Mouse (Mus musculus) c-Kit-positive CD71-positive TER-119-positive erythroid progenitor cells, embryonic 14.5 days (primary cell): ENCODE results near the gene Zdhhc5.

Source experiments
- DNase-seq: peaks from one replicate; pipeline ENCODE4 v3.0.0-alpha.2; 2013; ENCODE audit warnings: low spot score

The Zdhhc5 gene

GRCm38 (mm10) chr2:84714811-84715561 lies at the start of gene Zdhhc5:
Gene Zdhhc5 (minus strand): TSS chr2:84715180.
- peak; percentile 97 for DNase-seq

DNA sequence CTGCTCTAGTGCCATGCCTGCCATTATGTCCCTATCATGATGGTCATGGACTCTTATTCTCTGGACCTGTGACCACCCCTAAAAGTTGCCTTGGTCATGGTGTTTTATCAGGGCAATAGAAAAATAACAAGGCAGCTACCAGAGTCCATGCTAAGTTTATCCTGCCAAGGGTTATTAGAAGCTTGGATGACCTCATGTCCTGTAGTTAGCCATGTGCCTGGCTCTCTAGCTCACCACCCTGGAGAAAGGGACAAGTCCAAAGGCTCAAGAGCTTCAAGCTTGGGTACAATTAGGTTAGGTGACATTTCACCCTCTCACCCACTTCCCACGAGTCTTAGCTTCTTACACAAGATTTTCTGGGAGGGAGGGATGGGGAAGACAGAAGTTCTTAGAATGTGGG lies 47.8 kb upstream of the Zdhhc5 start:
- no peak for DNase-seq

- DNase-seq = no peak
These were observed 47.3 kb upstream of the Zdhhc5 start for GRCm38 (mm10) chr2:84762295-84762694.

GRCm38 (mm10) chr2:84761840-84762239 lies 46.9 kb upstream of the Zdhhc5 start:
- no peak for DNase-seq

DNA sequence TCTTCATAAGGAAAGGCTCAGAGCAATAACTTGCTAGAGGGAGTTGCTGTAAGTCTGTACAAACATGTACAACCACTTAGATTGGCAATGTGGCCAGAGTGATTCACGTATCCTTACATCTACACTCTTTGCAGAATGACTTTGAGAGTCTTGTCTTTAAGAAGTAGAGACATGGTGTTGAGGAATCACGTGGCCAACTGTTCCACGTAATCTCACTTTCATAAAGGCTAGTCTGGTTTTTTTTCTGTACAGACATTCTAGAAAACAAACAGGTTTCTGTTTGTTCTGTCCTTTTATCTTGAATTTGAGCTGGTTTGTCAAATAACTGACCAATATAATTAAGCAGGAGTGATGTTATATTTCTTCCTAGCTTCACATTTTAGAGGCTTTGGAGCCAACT lies 46.3 kb upstream of the Zdhhc5 start:
- DNase-seq = no peak

- no peak for DNase-seq
These were observed 45.8 kb upstream of the Zdhhc5 start for GRCm38 (mm10) chr2:84760777-84761176.

GRCm38 (mm10) chr2:84758542-84759127 lies 43.7 kb upstream of the Zdhhc5 start:
- peak; percentile 70 for DNase-seq

DNA sequence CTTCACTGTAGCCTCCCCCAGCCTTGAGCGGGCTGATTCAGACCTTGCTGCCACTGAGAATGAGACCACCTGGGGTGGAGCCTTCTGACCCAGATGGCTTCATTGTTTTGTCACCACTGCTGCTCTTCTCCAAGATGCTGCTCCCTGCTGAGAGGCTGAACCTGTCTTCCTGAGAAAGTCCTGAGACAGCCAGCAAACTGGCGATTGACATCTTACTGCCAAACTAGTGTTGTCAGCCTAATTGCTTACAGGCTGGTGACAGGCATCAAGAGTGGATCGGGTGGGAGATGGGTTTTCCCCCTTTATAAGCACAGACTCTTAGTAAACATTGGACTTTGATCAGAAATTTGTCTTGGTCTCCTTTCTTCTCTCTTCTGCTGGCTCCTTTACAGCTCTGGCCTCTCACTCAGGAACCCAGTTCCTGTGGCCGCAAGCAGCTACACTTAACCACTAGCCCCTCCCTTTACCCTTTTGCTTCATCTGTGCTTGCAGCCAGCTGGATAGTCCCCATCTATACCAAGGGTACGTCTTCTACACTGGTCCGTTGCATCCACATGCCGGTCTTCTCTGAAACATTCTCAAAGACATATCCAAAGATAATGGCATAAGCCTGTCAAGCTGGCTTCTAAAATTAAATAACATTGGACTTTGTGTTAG lies 42.2 kb upstream of the Zdhhc5 start:
- DNase-seq = no peak

GRCm38 (mm10) chr2:84756245-84756644 lies 41.3 kb upstream of the Zdhhc5 start:
- no peak for DNase-seq

- no peak for DNase-seq
These were observed 35.1 kb upstream of the Zdhhc5 start for GRCm38 (mm10) chr2:84750115-84750514.

GRCm38 (mm10) chr2:84744126-84744525 lies 29.1 kb upstream of the Zdhhc5 start:
- no peak for DNase-seq

DNA sequence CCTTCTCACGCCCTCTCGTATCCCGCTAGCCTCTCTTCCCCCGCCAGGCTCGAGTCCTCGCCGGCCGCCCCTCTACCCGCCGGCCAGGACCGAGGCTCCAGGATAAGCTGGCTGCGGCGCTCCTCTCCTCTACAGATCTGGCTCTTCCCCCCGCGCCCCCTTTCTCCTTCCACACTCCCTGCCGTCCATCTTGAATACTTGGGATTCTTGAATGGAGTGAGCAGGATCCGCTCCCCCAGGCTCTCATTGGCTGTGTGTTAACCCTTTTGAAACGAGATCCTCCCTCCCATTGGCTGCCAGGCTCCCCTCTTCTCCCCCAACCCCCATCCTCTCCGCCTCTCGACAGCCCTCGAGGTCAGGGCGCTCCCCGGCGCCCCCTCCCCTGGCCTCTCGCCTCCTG lies 28.6 kb upstream of the Zdhhc5 start, which contains the start of gene Gm19426:
Gm19426 (minus strand) TSS at position 95 of the 400 bp plus-strand sequence.
- no peak for DNase-seq

DNA sequence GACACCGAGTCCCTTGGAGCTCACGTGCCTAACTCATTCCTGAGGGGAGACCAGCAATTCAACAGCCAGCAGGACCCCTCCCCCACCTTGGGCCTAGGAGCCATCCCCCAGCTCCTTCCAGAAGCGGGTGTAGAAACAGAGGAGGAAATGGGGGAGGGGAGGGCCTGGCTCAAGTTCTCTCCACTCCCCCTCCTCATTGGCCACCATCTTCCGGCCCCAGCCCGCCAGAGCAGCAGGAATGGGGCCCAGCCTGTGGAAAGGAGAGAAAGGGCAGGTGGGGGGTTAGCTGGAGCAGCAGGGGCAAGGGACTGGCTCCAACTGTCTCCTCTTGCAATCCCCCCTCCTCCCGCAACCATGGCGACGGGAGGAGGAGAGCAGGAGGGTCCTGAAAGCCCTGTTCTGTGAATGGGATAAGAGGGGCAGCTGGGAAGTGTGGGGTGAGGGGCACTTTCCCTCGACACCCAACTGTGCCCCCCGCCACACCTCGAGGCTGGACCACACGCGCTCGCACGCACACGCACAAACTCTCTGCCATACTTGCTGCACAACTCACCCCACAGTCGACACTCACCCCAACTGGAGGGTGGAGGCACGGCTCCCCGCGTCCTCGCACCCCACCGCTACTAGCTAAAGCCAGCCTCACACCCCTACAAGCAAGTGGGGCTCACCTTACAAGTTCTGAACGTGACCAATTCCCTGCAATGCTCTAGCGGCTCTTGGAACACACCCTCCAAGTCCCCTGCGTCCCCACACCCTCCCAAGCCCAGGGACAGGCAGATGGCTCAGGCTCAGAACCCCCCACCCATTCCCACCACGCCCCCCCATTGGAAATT lies 27.7 kb upstream of the Zdhhc5 start:
- DNase-seq = no peak

- DNase-seq = no peak
These were observed 27.0 kb upstream of the Zdhhc5 start for GRCm38 (mm10) chr2:84741841-84742450.

DNA sequence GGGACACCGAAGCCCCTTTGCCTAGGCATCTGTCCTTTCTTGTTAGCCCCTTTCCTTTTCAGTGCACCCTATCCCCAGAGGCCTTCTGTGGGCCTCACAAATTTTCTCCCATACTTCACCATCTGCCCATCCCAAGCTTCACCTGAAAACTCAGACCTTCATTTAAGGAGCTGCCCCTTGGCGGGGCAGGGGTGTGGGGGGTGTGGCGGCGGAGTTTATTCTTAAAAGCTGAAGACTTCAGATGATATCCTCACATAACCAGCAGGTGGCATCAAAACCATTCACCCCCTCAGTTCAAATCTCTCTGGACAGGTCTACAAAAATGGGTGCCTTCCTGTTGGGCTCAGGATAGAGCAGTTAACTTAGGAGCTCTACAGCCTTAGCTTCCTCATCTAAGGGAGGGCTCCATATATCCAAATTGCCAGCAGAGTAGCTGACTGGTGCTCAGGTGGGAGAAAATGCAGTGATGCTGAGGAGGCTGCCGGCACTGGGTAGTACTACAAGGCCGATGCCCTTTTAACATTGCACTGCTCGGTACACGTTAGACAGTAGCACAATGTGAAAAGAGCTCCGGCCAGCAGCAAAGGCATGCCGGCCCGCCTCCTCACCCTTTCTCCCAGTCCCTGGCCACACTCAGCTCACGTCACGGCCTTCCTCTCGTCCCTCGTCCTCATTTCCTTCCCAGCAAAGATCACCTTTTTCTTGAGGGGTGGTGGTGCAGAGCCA lies 25.8 kb upstream of the Zdhhc5 start:
- DNase-seq = no peak

DNA sequence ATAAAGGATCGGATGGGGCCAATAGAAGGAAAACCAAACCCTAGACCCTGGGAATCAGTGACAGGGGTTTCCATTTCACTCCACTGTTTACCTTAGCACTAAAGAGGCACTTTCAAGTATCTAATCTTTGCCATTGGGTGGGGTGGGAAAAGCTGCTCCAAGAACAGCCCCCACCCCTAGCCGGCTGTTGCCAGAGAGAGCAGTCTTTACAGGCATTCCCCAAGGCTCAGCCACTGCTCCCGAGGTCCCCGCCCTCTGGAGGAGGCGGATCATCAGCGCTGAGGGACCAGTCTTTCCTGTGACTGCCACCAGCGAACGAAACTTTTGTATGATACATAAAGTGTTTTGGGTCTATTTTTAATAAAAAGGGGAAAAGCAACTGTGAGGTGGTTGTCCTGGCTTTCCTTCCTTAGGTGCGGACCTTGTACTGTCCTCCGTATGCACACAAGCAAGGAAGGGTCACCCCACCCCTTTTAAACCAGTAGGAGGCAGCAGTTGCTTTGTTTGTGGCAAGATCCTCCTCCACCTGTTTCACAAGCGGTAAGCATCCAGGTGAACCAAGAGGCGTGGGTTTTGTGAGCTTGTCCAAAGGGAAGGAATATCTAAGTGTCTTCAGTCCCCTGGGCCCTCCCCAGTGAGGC lies 23.4 kb upstream of the Zdhhc5 start:
- no peak for DNase-seq

GRCm38 (mm10) chr2:84737451-84737925 lies 22.5 kb upstream of the Zdhhc5 start:
- DNase-seq = no peak

DNA sequence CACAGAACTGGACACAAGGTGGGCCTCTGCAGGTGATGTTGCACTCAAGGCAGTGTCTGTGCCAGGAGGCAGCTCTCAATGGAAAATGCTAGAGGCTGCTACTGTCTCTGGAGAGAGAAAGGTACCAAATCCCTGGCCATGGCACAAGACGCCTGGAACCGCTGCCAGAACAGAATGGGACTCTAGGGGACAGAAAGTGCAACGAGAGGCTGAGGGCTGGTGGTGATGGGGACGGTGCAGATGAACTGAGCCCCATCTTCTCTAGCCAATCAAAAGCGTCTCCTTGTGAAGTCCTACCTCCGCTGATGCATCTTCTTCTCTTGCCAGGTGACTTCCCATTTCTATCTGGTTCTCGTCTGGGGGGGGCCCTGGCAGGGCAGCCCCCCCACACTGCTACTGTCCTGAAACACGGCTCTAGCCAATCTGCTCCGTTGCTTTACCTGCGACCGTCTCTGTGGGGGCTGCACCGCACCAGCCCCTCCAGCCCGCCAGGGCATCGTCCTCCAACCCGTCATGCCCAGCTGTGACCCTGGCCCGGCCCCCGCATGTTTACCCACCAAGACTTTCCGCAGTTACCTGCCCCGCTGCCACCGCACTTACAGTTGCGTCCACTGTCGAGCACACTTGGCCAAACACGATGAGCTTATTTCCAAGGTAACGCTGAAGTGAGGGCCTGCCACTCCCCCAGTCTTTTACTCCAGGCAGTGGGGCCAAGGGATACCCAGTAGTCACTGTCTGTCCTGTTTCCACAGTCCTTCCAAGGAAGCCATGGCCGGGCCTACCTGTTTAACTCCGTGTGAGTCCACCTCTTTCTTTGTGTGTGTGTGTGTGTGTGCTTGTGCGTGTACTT lies 21.6 kb upstream of the Zdhhc5 start:
- DNase-seq = no peak

- peak; percentile 94 for DNase-seq
These were observed 20.5 kb upstream of the Zdhhc5 start for GRCm38 (mm10) chr2:84735346-84735920.
